Mouse (Mus musculus) small intestine, adult 2 months (tissue): ENCODE data around the gene Capn8. TPM values are rescaled to one million over a fixed set of nuclear protein-coding genes. Genes with fewer than 3 reads are reported as not detected.

Experiments
- H3K27ac ChIP-seq: fragments of 200-500 bp; 2 replicates; pipeline ENCODE4 v1.5.1; 2012; ENCODE audit warnings: low read depth, low read length, control low read depth, inconsistent platforms; ENCODE audit not compliant: insufficient read depth
- H3K27me3 ChIP-seq: fragments of 200-500 bp; 2 replicates; pipeline ENCODE4 v1.6.1; 2012; ENCODE audit warnings: mild to moderate bottlenecking, moderate library complexity, low read length, inconsistent platforms; ENCODE audit not compliant: control insufficient read depth, insufficient read depth
- H3K36me3 ChIP-seq: fragments of 200-500 bp; 2 replicates; pipeline ENCODE4 v1.6.1; 2012; ENCODE audit warnings: mild to moderate bottlenecking, low read length, control low read depth, inconsistent platforms; ENCODE audit not compliant: control insufficient read depth, insufficient read depth
- H3K4me1 ChIP-seq: fragments of 200-500 bp; 2 replicates; pipeline ENCODE4 v1.6.1; 2012; ENCODE audit warnings: low read length, inconsistent platforms, mixed read lengths; ENCODE audit not compliant: control insufficient read depth, insufficient read depth, insufficient read length
- H3K4me3 ChIP-seq: fragments of 200-500 bp; 2 replicates; pipeline ENCODE4 v1.5.1; 2012; ENCODE audit warnings: low read depth, mild to moderate bottlenecking, control low read depth, inconsistent platforms, low read length, moderate library complexity
- CTCF ChIP-seq: fragments of 200-500 bp; IDR thresholded peaks from 2 replicates; pipeline ENCODE4 v1.5.1; 2012; ENCODE audit warnings: low read depth, mild to moderate bottlenecking, control low read depth, inconsistent platforms, low read length, moderate library complexity, mixed read lengths; ENCODE audit not compliant: insufficient replicate concordance, insufficient read length; ENCODE audit errors: extremely low read depth
- POLR2A ChIP-seq: fragments of 200-500 bp; IDR thresholded peaks from 2 replicates; pipeline ENCODE4 v1.6.1; 2012; ENCODE audit warnings: low read depth, mild to moderate bottlenecking, control low read depth, inconsistent platforms, low read length, moderate library complexity
- WGBS: fragments of 180-500 bp; shearing (Covaris S2); methylation state at CpG from one replicate; pipeline ENCODE4 v1.1.7; 2018; 5-methylcytosine and 5-hydroxymethylcytosine counted together
- polyA plus RNA-seq: library from polyadenylated mRNA; depleted of rRNA; stranded (reverse); fragments of >200 nt; gene quantifications from 2 replicates; pipeline ENCODE4 v1.2.3, GENCODE M21; 2012

Capn8 gene
- polyA plus RNA-seq, 1 experiment: 2.4 TPM

- TF ChIP-seq CTCF: no peak
- TF ChIP-seq POLR2A: no peak; the same call in 1 of the 2 replicates
- no peaks in the 10 kb centered on the region for H3K27me3 ChIP-seq
- H3K4me1 ChIP-seq: peaks cover 22% of the 10 kb centered on the region
- peak overlapping the region; percentile 31 for H3K4me3 ChIP-seq
- 15% methylated on average over 19 of the region's 19 CpGs for WGBS
- H3K27ac ChIP-seq: peak overlapping the region; percentile 69
- no peaks in the 10 kb centered on the region for H3K36me3 ChIP-seq
These were observed 36.6 kb upstream of the Capn8 start for GRCm38 (mm10) chr1:182527921-182528858.

DNA sequence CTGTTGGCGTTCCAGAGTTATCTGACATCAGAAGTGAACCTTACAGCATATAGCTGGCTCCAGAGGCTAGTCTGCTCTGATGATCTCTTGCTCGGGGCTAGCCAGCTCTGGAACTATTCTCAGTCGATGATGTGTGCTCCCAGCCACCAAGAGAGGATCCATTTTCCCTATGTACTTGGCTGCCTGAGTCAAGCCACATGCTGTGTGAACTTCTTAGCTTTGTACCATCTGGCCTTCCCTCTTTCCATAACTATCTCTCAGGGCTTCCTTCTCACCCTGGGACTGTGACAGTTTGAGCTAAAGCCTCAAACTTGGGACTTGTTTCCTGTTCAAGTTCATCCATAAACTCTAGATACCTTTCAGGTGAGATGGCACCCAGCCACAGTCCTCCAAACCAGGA is 31.2 kb upstream of the Capn8 start:
- H3K27ac ChIP-seq: no peak overlapping the region
- peaks cover 2% of the 10 kb centered on the region for H3K4me1 ChIP-seq
- 87% methylated on average over 3 of the region's 3 CpGs for WGBS
- H3K4me3 ChIP-seq: no peak overlapping the region
- TF ChIP-seq POLR2A (no peak), CTCF (no peak)
- H3K27me3 ChIP-seq: no peaks in the 10 kb centered on the region
- H3K36me3 ChIP-seq: no peaks in the 10 kb centered on the region

GRCm38 (mm10) chr1:182535080-182535481 is 29.7 kb upstream of the Capn8 start:
- no peak for TF ChIP-seq CTCF
- no peak for TF ChIP-seq POLR2A
- WGBS: 46% methylated on average over 3 of the region's 3 CpGs
- H3K27ac ChIP-seq: no peak overlapping the region

DNA sequence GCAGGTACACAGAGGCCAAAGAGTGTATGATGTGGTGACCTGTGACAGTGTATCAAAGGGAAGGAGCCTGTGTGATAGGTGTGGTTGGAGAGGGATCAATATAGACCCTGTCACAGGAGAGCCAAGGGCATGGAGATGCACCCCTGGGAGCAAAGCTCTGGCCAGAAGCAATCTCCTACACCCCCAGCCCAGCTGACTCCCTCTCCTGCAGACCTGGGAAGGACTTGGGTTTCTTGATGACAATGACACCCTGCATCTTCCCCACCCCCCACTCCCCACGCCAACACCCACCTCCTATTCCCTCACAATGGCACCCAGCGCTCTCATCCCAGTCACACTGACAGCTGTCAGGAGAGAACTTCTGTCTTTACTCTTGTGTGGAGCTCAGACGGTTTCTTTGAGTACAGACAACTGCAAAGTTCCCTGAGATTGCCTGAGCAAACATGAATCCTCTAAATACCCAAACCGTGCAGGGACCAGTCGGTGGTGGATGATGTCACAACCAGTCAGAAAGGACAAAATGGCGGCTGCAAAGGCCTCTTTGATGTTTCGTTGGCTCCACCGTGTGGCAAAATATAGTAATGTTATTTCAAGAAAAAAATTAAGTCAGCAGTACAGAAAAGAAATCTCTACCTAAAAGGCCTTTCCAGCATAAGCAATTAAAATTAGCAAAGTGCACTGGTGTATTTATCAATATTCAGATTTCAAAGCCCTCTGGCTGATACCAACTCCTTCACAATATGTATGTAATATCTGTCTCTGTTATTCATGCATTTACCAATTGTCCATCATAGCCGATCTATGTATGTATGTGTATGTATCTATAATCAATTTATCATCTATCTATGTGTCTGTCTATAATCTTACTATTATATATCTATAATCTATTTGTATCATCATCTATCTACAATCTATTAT is 25.5 kb upstream of the Capn8 start:
- H3K4me3 ChIP-seq: peak overlapping the region; percentile 23; the same call in 1 of the 2 replicates
- 19% methylated on average over 9 of the region's 9 CpGs for WGBS
- no peak for TF ChIP-seq POLR2A
- peak; percentile 65; the same call in 1 of the 2 replicates for TF ChIP-seq CTCF
- H3K4me1 ChIP-seq: no peaks in the 10 kb centered on the region
- H3K27me3 ChIP-seq: no peaks in the 10 kb centered on the region
- no peaks in the 10 kb centered on the region for H3K36me3 ChIP-seq
- H3K27ac ChIP-seq: no peak overlapping the region

More at GRCm38 (mm10) chr1:182535080-182535481, 29.7 kb upstream of the Capn8 start:
- H3K4me1 ChIP-seq: no peaks in the 10 kb centered on the region
- no peaks in the 10 kb centered on the region for H3K36me3 ChIP-seq
- H3K4me3 ChIP-seq: no peak overlapping the region
- no peaks in the 10 kb centered on the region for H3K27me3 ChIP-seq

DNA sequence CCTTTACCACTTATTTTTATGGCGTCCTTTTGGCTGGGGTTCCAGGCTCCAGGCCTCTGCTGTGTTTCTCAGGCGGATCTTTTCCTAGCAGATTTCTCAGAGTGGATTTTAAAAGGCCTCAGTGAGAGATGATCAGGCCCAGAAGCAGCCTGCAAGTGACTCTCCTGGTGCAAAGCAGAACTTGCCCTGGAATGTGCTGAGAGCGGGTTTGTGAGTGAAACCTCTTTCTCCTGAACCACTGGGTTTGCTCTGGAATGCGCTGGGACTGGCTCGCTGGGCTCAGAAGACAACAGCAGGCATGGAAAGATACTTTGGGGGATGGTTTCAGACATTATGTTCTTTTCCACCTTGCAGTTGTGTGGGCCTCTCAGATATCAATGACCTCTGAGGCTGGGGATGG is 22.7 kb upstream of the Capn8 start:
- Histone ChIP-seq H3K36me3 (no peaks in the 10 kb centered on the region), H3K27ac (no peak overlapping the region), H3K4me3 (no peak overlapping the region), H3K27me3 (no peaks in the 10 kb centered on the region), H3K4me1 (no peaks in the 10 kb centered on the region)
- WGBS: 72% methylated on average over 5 of the region's 5 CpGs
- TF ChIP-seq POLR2A: no peak
- no peak for TF ChIP-seq CTCF

DNA sequence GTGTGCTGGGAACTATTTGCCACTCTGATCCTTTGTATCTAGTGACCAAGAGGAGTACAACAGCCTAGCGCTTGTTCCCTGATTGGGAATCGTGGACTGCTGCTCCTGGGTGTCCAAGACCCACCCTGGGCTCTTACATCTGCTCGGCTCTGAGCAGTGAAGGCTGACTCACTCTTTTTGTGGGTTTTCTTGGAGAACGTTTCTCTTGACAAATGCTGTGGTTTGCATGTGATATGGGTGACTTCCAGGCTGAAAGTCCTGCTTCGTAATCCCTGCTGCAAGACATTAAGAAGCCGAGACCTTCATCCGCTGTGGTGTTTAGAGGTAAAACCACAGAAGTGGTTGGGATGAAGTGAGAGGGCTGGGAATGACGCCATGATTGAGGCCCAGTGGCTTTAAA is 21.7 kb upstream of the Capn8 start:
- WGBS: 76% methylated on average over 8 of the region's 8 CpGs
- TF ChIP-seq POLR2A: no peak
- no peak for TF ChIP-seq CTCF
- H3K4me3 ChIP-seq: no peak overlapping the region
- H3K27ac ChIP-seq: no peak overlapping the region
- H3K36me3 ChIP-seq: no peaks in the 10 kb centered on the region
- no peaks in the 10 kb centered on the region for H3K27me3 ChIP-seq
- no peaks in the 10 kb centered on the region for H3K4me1 ChIP-seq

DNA sequence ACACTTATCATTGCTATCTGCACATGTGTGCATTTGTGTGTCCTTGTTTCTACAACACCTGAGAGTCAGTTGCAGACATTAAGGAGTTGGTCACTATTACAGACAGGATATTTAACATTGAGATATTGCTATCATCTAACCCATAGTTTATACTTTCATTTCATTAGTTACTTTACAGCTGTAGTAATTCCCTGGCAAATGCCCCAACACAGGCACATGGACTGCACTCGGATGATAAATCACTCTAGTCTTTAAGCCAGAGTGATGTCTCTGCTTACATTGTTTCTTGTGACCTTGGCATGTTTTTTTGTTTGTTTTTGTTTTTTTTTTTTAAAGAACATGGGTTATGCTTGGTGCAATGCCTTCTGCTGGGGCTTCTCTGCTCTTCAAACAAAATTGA is 20.9 kb upstream of the Capn8 start:
- no peak for TF ChIP-seq POLR2A
- TF ChIP-seq CTCF: no peak
- H3K4me3 ChIP-seq: no peak overlapping the region
- H3K4me1 ChIP-seq: no peaks in the 10 kb centered on the region
- no peak overlapping the region for H3K27ac ChIP-seq
- no peaks in the 10 kb centered on the region for H3K36me3 ChIP-seq
- no peaks in the 10 kb centered on the region for H3K27me3 ChIP-seq
- WGBS: 20% methylated on average over 1 of the region's 1 CpGs
